Mouse (Mus musculus) neural tube, embryonic 14.5 days (tissue): ENCODE results near the gene Mgea5. TPM values are rescaled to one million over a fixed set of nuclear protein-coding genes. Genes with fewer than 3 reads are reported as not detected.

Source experiments
- ATAC-seq: fragments of 200-750 bp; cut with Nextera tagmentation; 2 replicates; pipeline ENCODE4 v1.8.0; 2017; ENCODE audit warnings: low read depth, mild to moderate bottlenecking, moderate TSS enrichment, moderate library complexity
- H3K27ac ChIP-seq: fragments of 300-500 bp; sonication (generic); 2 replicates; pipeline ENCODE4 v1.5.1; 2014; ENCODE audit warnings: low read depth, mild to moderate bottlenecking, control low read depth, low read length, moderate library complexity, mixed read lengths
- H3K27me3 ChIP-seq: fragments of 300-500 bp; sonication (generic); 2 replicates; pipeline ENCODE4 v1.6.1; 2014; ENCODE audit warnings: low read length; ENCODE audit not compliant: control insufficient read depth, insufficient read depth
- H3K36me3 ChIP-seq: fragments of 300-500 bp; sonication (generic); 2 replicates; pipeline ENCODE4 v1.6.1; 2014; ENCODE audit warnings: low read length, mixed read lengths; ENCODE audit not compliant: control insufficient read depth, insufficient read depth
- H3K4me1 ChIP-seq: fragments of 300-500 bp; sonication (generic); 2 replicates; pipeline ENCODE4 v1.6.1; 2014; ENCODE audit warnings: low read length; ENCODE audit not compliant: control insufficient read depth, insufficient read depth
- H3K4me2 ChIP-seq: fragments of 300-500 bp; sonication (generic); 2 replicates; pipeline ENCODE4 v1.6.1; 2014; ENCODE audit warnings: mild to moderate bottlenecking, low read depth, low read length, control low read depth
- H3K4me3 ChIP-seq: fragments of 300-500 bp; sonication (generic); 2 replicates; pipeline ENCODE4 v1.5.1; 2014; ENCODE audit warnings: low read depth, low read length, control low read depth, mixed read lengths
- H3K9ac ChIP-seq: fragments of 300-500 bp; sonication (generic); replicated peaks from 2 replicates; pipeline ENCODE4 v1.6.1; 2014; ENCODE audit warnings: low read depth, mild to moderate bottlenecking, control low read depth, low read length, mixed read lengths
- H3K9me3 ChIP-seq: fragments of 300-500 bp; sonication (generic); 2 replicates; pipeline ENCODE4 v1.6.1; 2016; ENCODE audit warnings: low read length; ENCODE audit not compliant: control insufficient read depth
- WGBS: fragments of 180-500 bp; shearing (Covaris S2); extraction: QIAGEN DNeasy Blood & Tissue Kit; methylation state at CpG from one replicate; pipeline ENCODE4 v1.1.7; 2014; 5-methylcytosine and 5-hydroxymethylcytosine counted together
- polyA plus RNA-seq: library from polyadenylated mRNA; unstranded; fragments of >200 nt; fragmentation: Nextera tagmentation; extraction: Ambion mirVana; gene quantifications from 2 replicates; pipeline ENCODE4 v1.2.1, GENCODE M21; 2014

The Mgea5 gene
- polyA plus RNA-seq, 1 experiment from 2014 or later: 108 TPM

- Histone ChIP-seq H3K4me2 (no peak overlapping the region), H3K9me3 (no peaks in the 10 kb centered on the region), H3K27me3 (peaks cover 60% of the 10 kb centered on the region), H3K4me1 (no peaks in the 10 kb centered on the region), H3K4me3 (no peak overlapping the region), H3K36me3 (no peaks in the 10 kb centered on the region), H3K27ac (no peak overlapping the region), H3K9ac (no peak overlapping the region)
- WGBS: 78% methylated on average over 8 of the region's 8 CpGs
- no peak for ATAC-seq
Measured at GRCm38 (mm10) chr19:45730042-45730441, 53.6 kb downstream of the Mgea5 start.

- 78% methylated on average over 10 of the region's 10 CpGs for WGBS
- H3K9me3 ChIP-seq: no peaks in the 10 kb centered on the region
- H3K36me3 ChIP-seq: no peaks in the 10 kb centered on the region
- H3K4me3 ChIP-seq: no peak overlapping the region
- no peak overlapping the region for H3K27ac ChIP-seq
- H3K9ac ChIP-seq: no peak overlapping the region
- no peak overlapping the region for H3K4me2 ChIP-seq
- H3K27me3 ChIP-seq: peaks cover 35% of the 10 kb centered on the region
- no peak for ATAC-seq
- no peaks in the 10 kb centered on the region for H3K4me1 ChIP-seq
Measured at GRCm38 (mm10) chr19:45727231-45727630, 56.4 kb downstream of the Mgea5 start.

- WGBS: 35% methylated on average over 14 of the region's 14 CpGs
- no peak overlapping the region for H3K9ac ChIP-seq
- H3K27me3 ChIP-seq: peaks cover 23% of the 10 kb centered on the region
- H3K4me3 ChIP-seq: no peak overlapping the region
- H3K9me3 ChIP-seq: no peaks in the 10 kb centered on the region
- ATAC-seq: no peak
- no peak overlapping the region for H3K27ac ChIP-seq
- no peaks in the 10 kb centered on the region for H3K4me1 ChIP-seq
- H3K36me3 ChIP-seq: no peaks in the 10 kb centered on the region
- H3K4me2 ChIP-seq: no peak overlapping the region
Measured at GRCm38 (mm10) chr19:45725677-45726277, 57.9 kb downstream of the Mgea5 start.

GRCm38 (mm10) chr19:45722188-45722587 lies 61.4 kb downstream of the Mgea5 start:
- Histone ChIP-seq H3K9ac (no peak overlapping the region), H3K4me2 (no peak overlapping the region), H3K36me3 (no peaks in the 10 kb centered on the region), H3K9me3 (no peaks in the 10 kb centered on the region), H3K4me3 (no peak overlapping the region), H3K27ac (no peak overlapping the region), H3K4me1 (no peaks in the 10 kb centered on the region), H3K27me3 (peaks cover 8% of the 10 kb centered on the region)
- 79% methylated on average over 5 of the region's 5 CpGs for WGBS
- no peak for ATAC-seq

- 60% methylated on average over 3 of the region's 3 CpGs for WGBS
- no peak for ATAC-seq
Measured at GRCm38 (mm10) chr19:45718286-45718685, 65.4 kb downstream of the Mgea5 start.

GRCm38 (mm10) chr19:45717493-45718220 lies 66.0 kb downstream of the Mgea5 start:
- ATAC-seq: peak; percentile 88
- H3K9me3 ChIP-seq: no peaks in the 10 kb centered on the region
- peak overlapping the region; percentile 2 for H3K27ac ChIP-seq
- 0 out of 2 replicates have a peak overlapping the region, but pooled peaks have one; percentile 3 for H3K4me3 ChIP-seq
- H3K4me2 ChIP-seq: peak overlapping the region; percentile 40
- H3K4me1 ChIP-seq: no peaks in the 10 kb centered on the region
- WGBS: 4% methylated on average over 16 of the region's 16 CpGs
- H3K27me3 ChIP-seq: peaks cover 3% of the 10 kb centered on the region; the same call in 1 of the 2 replicates
- H3K36me3 ChIP-seq: no peaks in the 10 kb centered on the region
- H3K9ac ChIP-seq: peak overlapping the region; percentile 25; the same call in 1 of the 2 replicates

More at GRCm38 (mm10) chr19:45718286-45718685, 65.4 kb downstream of the Mgea5 start:
- H3K4me3 ChIP-seq: no peak overlapping the region
- H3K4me2 ChIP-seq: peak overlapping the region; percentile 40; the same call in 1 of the 2 replicates
- H3K27ac ChIP-seq: peak overlapping the region; percentile 2
- H3K27me3 ChIP-seq: peaks cover 3% of the 10 kb centered on the region; the same call in 1 of the 2 replicates
- no peaks in the 10 kb centered on the region for H3K4me1 ChIP-seq
- H3K36me3 ChIP-seq: no peaks in the 10 kb centered on the region
- no peaks in the 10 kb centered on the region for H3K9me3 ChIP-seq
- H3K9ac ChIP-seq: no peak overlapping the region

- 70% methylated on average over 3 of the region's 3 CpGs for WGBS
- Histone ChIP-seq H3K27ac (no peak overlapping the region), H3K36me3 (no peaks in the 10 kb centered on the region), H3K4me1 (no peaks in the 10 kb centered on the region), H3K9ac (no peak overlapping the region), H3K4me3 (no peak overlapping the region), H3K9me3 (no peaks in the 10 kb centered on the region), H3K4me2 (no peak overlapping the region), H3K27me3 (no peaks in the 10 kb centered on the region)
- no peak for ATAC-seq
Measured at GRCm38 (mm10) chr19:45708704-45709103, 74.9 kb downstream of the Mgea5 start.
